Mouse (Mus musculus): ENCODE measurements around the gene 1810046K07Rik.

- TF ChIP-seq CTCF (IDR thresholded peaks at IDR 0.05; ENCODE audit: low read depth, low read length): no peak
- no peak for TF ChIP-seq POLR2A (IDR thresholded peaks at IDR 0.05; ENCODE audit: extremely low read depth, insufficient read depth, low read length)
Measured at GRCm38 (mm10) chr9:51268852-51269251, 59.9 kb downstream of the 1810046K07Rik start.
